29 mouse cellular contexts compared by ENCODE assay signal in the genomic region with DNA sequence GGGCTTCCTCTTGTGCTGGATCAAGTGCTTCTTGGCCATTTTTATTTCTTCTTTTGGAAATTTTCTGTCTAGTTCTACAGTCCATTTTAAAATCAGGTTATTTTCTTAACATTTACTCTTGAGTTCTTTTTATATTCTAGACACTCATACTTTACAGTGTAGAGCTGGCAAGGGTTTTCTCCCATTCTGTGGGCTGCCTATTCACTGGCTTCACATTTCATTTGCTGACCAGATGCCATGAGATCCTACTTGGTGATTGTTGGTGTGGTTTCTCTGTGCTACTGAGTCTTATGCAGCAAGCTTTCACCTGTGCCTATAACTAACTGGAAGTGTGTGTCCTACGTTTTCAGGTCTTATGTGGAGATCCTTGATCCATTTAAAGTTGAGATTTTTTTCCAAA.
"Had no signal": no experiment of that assay in that cellular context is flagged by ENCODE, and none has a peak within 500 bp of the region (broad histone marks: within the 10 kb centered on the region; RNA-seq: fewer than 3 reads in every experiment).

No protein-coding gene starts in this region.

- DNase-seq: cerebellum, adult 8-10 months; cerebellum, adult 9-10 months; cerebellum, adult 9-11 months; cerebellum, postnatal 10 days; cerebellum, postnatal 14 days; cerebellum, postnatal 25 days; cerebellum, postnatal 36 days; embryo, embryonic 11 days; forebrain, postnatal 0 days; gastrocnemius, adult 2 months; gastrocnemius, postnatal 10 days; gastrocnemius, postnatal 14 days; gastrocnemius, postnatal 25 days; gastrocnemius, postnatal 36 days; heart, adult 11 months; heart, adult 18-20 months; heart, adult 2 months had no signal

- H3K4me1 ChIP-seq: embryonic facial prominence, embryonic 10.5 days; embryonic facial prominence, embryonic 12.5 days; embryonic facial prominence, embryonic 13.5 days; embryonic facial prominence, embryonic 15.5 days; forebrain, embryonic 10.5 days; forebrain, embryonic 12.5 days; forebrain, embryonic 13.5 days; forebrain, embryonic 15.5 days; heart, embryonic 10.5 days had no signal

- H3K27me3 ChIP-seq: embryonic facial prominence, embryonic 12.5 days; embryonic facial prominence, embryonic 13.5 days; embryonic facial prominence, embryonic 15.5 days; forebrain, embryonic 12.5 days; forebrain, embryonic 13.5 days; forebrain, embryonic 15.5 days had no signal

- H3K9me3 ChIP-seq: embryonic facial prominence, embryonic 10.5 days; embryonic facial prominence, embryonic 12.5 days; embryonic facial prominence, embryonic 13.5 days; embryonic facial prominence, embryonic 15.5 days; forebrain, embryonic 10.5 days; forebrain, embryonic 12.5 days; forebrain, embryonic 13.5 days; forebrain, embryonic 15.5 days; heart, embryonic 10.5 days had no signal

- ATAC-seq: forebrain, embryonic 13.5 days; forebrain, embryonic 14.5 days; forebrain, embryonic 15.5 days; forebrain, embryonic 16.5 days; forebrain, postnatal 0 days had no signal

- H3K27ac ChIP-seq: embryonic facial prominence, embryonic 10.5 days; embryonic facial prominence, embryonic 12.5 days; embryonic facial prominence, embryonic 13.5 days; embryonic facial prominence, embryonic 15.5 days; forebrain, embryonic 10.5 days; forebrain, embryonic 12.5 days; forebrain, embryonic 13.5 days; forebrain, embryonic 15.5 days; gastrocnemius, adult 2 months; heart, adult 2 months; heart, embryonic 10.5 days had no signal

- H3K9ac ChIP-seq: embryonic facial prominence, embryonic 12.5 days; embryonic facial prominence, embryonic 13.5 days; embryonic facial prominence, embryonic 15.5 days; forebrain, embryonic 12.5 days; forebrain, embryonic 13.5 days; forebrain, embryonic 15.5 days; forebrain, postnatal 0 days had no signal

- H3K4me3 ChIP-seq: embryonic facial prominence, embryonic 10.5 days; embryonic facial prominence, embryonic 12.5 days; embryonic facial prominence, embryonic 13.5 days; embryonic facial prominence, embryonic 15.5 days; erythroblast, embryonic 14.5 days; forebrain, embryonic 10.5 days; forebrain, embryonic 12.5 days; forebrain, embryonic 13.5 days; forebrain, embryonic 15.5 days; gastrocnemius, adult 2 months; heart, adult 2 months; heart, embryonic 10.5 days had no signal

- H3K36me3 ChIP-seq: embryonic facial prominence, embryonic 10.5 days; embryonic facial prominence, embryonic 12.5 days; forebrain, embryonic 10.5 days; forebrain, embryonic 12.5 days; forebrain, embryonic 15.5 days; heart, embryonic 10.5 days had no signal

- H3K4me2 ChIP-seq: embryonic facial prominence, embryonic 12.5 days; embryonic facial prominence, embryonic 13.5 days; embryonic facial prominence, embryonic 15.5 days; forebrain, embryonic 12.5 days; forebrain, embryonic 13.5 days; forebrain, embryonic 15.5 days had no signal
